Mouse (Mus musculus): ENCODE results near the gene Adgrl1.
"Not testable (repeated sequence)": the region's sequence is repeated elsewhere in the genome, so short reads cannot be mapped to it uniquely, and the experiment has no call there.

The Adgrl1 gene

GRCm38 (mm10) chr8:83955106-83955957 is 55.4 kb downstream of the Adgrl1 start, which contains the start of the genes Gm10644 and Asf1b:
TSS of gene Gm10644 (minus strand) at chr8:83955205.
TSS of gene Asf1b (plus strand) at chr8:83955507.
- DNase-seq (ENCODE audit: low read depth, low spot score), result peak; percentile 100

- DNase-seq (ENCODE audit: low read depth, low spot score), result no peak
These were observed 56.0 kb downstream of the Adgrl1 start for GRCm38 (mm10) chr8:83955958-83956218.

GRCm38 (mm10) chr8:83956789-83957188 is 56.9 kb downstream of the Adgrl1 start:
- DNase-seq (ENCODE audit: low read depth, low spot score), result no peak

DNA sequence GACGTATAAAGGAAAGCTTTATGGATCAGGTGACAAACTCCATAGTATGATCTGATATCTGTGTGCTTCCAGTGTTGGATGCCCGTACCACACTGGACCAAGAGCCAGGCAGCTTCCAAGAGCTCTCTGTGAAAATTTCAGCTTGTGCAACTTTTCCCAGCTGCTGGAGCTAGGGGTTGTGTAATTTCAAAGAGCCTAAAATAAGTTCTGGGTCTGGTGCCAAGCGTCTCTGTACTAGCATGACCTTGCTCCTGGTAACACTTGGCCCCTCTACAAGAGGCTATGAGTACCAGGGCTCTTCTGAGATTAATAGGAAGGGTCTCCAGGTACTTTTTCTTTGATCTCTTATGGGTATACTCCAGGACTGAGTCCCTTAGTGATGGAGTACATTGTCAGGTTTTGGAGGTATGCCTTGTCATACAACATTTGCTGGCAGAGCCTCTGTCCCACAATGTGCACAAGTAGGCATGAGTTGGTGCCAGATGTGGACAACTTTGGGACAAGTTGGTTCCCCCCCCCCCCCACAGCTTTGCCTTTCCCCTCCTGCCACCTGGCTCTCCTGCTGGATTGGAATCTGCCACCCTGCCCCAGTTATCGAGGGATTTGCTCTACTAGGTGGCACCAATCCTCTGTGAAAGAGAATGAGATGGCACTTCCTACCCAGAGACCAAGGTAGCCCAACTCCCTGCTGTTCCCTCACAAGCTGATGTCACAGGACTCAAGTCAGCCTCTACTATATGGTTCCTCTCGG is 64.3 kb downstream of the Adgrl1 start:
- DNase-seq (ENCODE audit: low read depth, low spot score), result no peak

GRCm38 (mm10) chr8:83967701-83968100 is 67.8 kb downstream of the Adgrl1 start:
- DNase-seq (ENCODE audit: low read depth, low spot score), result no peak

- DNase-seq (ENCODE audit: low read depth, low spot score), result no peak
These were observed 71.2 kb downstream of the Adgrl1 start for GRCm38 (mm10) chr8:83971121-83971520.

DNA sequence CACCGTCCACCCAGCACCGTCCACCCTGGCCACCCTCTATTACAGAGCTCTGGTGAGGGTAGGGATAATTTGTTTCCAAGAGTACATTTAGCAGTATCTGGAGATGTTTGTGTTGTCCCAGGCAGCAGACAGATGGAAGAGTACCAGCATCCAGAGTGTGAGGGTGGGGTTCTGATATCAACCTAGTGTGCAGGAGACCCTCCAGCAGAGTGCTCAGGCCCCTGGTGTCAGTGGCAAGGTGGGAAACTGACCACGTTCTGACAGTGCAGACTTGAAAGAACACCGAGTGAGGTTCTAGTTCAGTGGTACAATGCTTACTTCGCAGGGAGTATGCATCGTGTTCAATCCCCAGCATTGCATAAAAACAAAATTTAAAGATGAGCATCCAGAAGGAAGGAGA is 71.8 kb downstream of the Adgrl1 start:
- DNase-seq (ENCODE audit: low read depth, low spot score), result no peak

DNA sequence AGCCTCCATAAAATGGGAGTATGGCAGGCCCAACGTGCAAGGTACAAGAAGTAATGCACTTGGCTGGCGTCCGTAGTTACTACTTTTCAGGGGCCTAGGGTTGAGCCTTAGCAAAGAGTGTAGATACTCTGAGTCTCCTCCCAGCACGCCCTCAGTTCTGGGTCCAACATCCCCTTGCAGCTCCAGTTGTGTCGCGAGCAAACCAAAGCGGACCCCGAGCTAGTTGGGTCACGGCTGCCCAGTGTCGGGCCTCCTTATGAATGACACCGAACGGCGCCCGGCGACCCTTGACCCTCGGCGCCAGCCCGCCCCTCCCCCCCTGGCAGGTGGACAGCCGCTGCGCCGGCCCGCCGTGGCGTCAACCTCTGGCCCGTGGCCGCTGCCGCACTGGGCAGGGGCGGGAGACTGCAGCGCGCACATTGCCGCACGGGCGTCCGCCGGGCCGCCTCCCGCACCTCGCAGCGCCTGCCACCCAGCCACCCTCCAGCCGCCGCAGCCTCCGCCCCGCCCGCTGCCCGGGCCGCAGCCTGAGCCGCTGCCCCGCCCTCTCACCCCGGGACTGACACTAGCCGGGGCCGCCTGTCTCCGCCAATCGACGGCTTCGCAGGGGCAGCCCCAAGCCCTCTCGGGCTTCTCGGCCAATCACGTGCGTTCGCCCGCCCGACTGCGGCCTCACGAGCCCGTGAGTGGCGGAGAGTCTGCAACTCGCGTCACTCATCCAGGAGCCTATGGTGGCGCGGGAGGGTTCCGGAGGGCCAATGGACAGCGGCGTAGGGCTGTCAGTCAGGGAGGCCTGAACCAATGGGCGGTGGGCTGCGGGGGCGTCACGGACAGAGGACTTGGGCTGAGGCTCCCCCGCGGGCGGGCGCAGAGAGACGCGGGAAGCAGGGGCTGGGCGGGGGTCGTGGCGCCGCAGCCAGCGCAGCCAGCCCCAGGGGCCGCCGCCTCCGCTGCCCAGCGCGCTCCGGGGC is 72.5 kb downstream of the Adgrl1 start, which contains the start of gene Prkaca:
Prkaca (plus strand) TSS at position 844 of the 971 bp plus-strand sequence.
- peak; percentile 99 for DNase-seq (ENCODE audit: low read depth, low spot score)

GRCm38 (mm10) chr8:83973161-83974031 is 73.5 kb downstream of the Adgrl1 start:
- DNase-seq (ENCODE audit: low read depth, low spot score), result no peak

DNA sequence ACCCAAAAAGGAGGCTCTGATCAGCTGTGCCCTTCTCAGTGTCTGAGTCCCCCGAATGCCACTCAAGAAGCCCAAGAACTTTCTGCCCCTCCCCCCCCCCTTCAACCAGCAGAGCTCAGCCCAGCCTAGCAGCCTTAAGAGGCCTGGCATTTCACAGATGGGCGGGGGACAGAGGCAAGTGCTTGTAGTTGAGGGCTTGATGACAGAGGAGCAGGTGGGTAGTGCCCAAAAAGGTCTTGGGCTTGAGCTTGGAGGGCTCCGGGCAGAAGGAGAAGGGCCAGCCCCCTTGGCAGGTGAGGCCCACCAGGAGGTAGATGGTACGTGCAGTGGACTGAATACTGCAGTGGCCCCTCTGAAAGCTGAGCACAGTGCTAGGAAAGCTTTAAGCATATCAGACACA is 74.6 kb downstream of the Adgrl1 start:
- DNase-seq (ENCODE audit: low read depth, low spot score), result no peak

DNA sequence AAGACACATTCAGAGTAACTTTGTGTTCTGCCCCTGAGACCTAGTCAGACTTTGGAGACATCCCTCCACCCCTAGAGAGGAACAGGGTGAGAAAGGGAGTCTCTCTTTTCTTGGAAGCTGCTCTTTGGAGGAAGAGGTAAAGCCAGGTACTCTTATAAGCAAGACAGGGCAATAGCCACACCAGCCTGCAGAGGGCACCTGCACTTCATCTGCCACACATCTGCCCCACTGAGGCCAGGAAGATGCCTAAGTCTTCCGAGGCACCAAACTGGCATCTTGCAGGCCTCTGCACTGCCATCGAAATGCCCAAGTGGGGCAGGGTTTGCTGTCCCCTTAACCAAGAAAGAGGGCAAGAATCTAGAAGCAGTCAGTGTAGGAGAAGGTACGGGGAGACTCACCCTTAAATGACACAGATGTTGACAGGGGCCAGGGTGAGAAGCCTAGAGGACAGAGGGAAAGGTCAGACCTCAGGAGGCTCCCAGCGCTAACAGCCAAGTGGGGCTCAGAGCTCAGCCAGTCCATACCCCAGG is 76.3 kb downstream of the Adgrl1 start:
- DNase-seq (ENCODE audit: low read depth, low spot score), result no peak

DNA sequence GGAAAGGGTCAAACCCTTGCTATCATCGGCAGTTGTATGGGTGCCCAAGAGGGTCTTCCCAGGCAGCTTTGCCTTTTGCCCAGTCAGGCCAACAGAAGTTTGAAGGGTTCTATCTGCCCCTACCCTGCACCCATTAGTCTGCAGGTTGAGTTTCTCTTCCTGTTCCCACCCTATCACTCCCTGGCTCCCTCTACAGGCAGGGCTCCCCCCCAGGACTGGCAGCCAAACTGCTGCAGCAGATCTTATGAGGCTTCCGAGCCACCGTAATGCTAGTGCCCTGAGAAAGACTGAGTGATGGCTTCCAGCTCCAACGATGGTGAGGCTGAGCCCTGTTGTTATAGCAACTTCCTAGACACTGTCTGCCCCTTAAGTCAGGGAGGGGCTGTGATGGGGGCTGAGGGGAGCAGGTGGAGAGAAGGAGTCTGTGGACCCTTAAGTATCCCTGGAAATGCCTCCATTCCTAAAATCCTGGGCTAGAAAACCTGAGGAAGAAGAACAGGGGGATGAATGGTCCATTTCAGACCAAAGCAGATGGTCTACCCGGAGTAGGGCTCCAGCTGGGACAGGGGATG is 77.0 kb downstream of the Adgrl1 start:
- no peak for DNase-seq (ENCODE audit: low read depth, low spot score)

GRCm38 (mm10) chr8:83977646-83978045 is 77.7 kb downstream of the Adgrl1 start:
- DNase-seq (ENCODE audit: low read depth, low spot score), result no peak

- DNase-seq (ENCODE audit: low read depth, low spot score), result no peak
These were observed 78.3 kb downstream of the Adgrl1 start for GRCm38 (mm10) chr8:83978200-83978599.

DNA sequence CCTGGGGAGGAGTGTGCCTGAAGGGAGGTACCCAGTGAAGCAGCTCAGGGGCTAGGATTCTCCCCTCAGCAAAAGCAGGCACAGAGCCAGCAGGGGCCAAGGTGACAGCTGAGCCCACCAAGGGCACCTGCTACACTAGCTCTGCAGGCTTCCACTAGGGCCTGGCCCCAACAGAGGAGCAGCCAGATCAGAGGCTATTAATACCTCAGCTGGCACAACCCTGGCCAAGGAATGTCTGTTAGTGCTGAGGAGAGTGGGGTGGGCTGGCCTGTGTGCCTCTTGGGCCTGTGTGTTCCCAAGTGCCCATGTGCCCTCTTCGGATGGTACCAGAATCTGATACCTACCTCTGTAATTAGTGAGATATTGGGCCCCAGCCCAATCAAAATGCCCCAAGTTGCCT is 80.3 kb downstream of the Adgrl1 start:
- no peak for DNase-seq (ENCODE audit: low read depth, low spot score)

DNA sequence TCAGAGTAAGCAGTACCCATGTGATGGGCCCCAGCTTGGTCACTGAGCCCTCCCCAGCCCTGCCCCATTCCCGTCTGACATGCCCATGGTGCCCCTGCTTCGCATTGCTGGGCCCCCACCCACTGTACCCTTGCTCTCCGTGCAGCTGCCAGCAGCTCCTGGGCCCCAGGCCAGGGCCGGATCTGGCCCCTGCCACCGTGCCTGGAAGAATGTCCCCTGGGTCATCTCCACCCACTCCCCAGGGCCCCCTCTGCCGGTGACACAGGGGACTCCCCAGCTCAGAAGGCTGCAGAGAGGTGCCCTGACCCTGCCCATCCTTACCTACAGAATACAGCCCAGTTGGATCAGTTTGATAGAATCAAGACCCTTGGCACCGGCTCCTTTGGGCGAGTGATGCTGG is 80.9 kb downstream of the Adgrl1 start:
- no peak for DNase-seq (ENCODE audit: low read depth, low spot score)

DNA sequence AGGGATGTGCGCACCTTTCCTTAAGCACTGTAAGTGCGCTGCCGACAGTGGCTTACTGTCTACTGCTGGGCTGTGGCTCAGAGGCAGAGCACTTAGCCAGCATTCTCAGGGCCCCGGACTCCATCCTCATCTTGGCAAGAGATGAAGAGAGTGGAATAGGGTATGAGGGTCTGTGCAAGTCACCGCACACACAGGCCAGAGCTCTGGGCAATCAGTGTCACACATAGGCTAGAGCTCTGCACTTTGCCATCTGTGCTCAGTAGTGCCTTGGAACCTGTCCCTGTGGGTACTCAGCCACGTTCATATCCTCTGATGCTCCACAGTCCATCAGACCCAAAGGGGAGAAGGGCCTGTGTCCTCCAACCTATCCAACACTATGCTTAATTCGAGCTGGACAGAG is 81.6 kb downstream of the Adgrl1 start:
- DNase-seq (ENCODE audit: low read depth, low spot score), result no peak

- no peak for DNase-seq (ENCODE audit: low read depth, low spot score)
These were observed 82.5 kb downstream of the Adgrl1 start for GRCm38 (mm10) chr8:83982449-83982848.

GRCm38 (mm10) chr8:83983222-83983621 is 83.3 kb downstream of the Adgrl1 start:
- DNase-seq (ENCODE audit: low read depth, low spot score), result not testable (repeated sequence)

GRCm38 (mm10) chr8:83989243-83989642 is 89.3 kb downstream of the Adgrl1 start:
- no peak for DNase-seq (ENCODE audit: low read depth, low spot score)

Data from WW6 (cell line).